Mouse (Mus musculus) central nervous system, embryonic 11.5 days (tissue): ENCODE results near the gene Man2b1. TPM values are rescaled to one million over a fixed set of nuclear protein-coding genes. Genes with fewer than 3 reads are reported as not detected.

Experiments used
- polyA plus RNA-seq: library from polyadenylated mRNA; depleted of rRNA; stranded (reverse); fragments of >200 nt; gene quantifications from 2 replicates; pipeline ENCODE4 v1.2.3, GENCODE M21; 2012; rRNA removed

Man2b1 gene
- polyA plus RNA-seq: 18.3 and 21.6 TPM in 2 replicates

GRCm38 (mm10) chr8:85083108-85083813, at the start of gene Man2b1:
TSS of gene Man2b1 (plus strand) at chr8:85083270.

DNA sequence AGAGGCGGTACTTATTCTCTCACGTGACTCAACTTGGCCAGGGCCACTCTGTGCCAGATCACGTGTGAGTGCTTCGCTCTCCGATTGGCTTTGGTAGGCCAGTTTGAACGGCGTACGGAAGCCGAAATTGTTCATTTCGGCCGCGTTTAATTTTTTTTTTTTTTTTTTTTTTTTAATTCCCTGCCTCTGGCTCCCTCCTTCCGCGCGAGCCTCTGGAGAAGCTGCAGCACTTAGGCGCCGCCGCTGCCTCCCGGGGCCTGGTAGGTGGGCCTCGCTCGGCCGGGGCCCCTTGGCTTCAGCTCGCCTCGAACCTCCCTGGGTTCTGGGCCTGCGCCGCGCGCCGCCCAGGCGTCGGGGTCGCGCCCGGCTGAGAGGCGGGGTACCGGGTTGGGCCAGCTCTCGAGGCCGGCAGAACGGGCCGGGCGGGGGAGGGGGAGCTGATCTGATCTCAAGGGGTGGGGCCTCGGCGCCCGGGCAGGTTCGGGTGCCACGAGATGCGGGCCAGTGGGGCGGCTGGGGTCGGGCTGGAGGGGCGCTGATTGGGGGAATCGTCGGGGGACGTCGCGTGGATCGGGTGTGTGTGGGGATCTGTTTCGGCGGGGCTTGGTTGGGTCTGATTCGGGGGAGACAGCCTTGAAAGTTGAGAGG, 46.2 kb upstream of the Man2b1 start, which contains the start of gene Tnpo2:
Gene Tnpo2, plus strand, starts transcription at position 198 of the 648 bp plus-strand sequence.

GRCm38 (mm10) chr8:85059879-85060616, 23.0 kb upstream of the Man2b1 start, which contains the start of gene Fbxw9:
TSS of gene Fbxw9 (plus strand) at chr8:85060055.

GRCm38 (mm10) chr8:85067982-85068381, 15.1 kb upstream of the Man2b1 start, which contains the start of gene Gm5741:
TSS of gene Gm5741 (minus strand) at chr8:85067982.

GRCm38 (mm10) chr8:85071514-85072281, 11.4 kb upstream of the Man2b1 start, which contains the start of gene Dhps:
TSS of gene Dhps (plus strand) at chr8:85071757.

GRCm38 (mm10) chr8:85080532-85081215, 2.4 kb upstream of the Man2b1 start, which contains the start of gene Wdr83os:
TSS of gene Wdr83os (plus strand) at chr8:85080740.

GRCm38 (mm10) chr8:85081216-85081555, 1.9 kb upstream of the Man2b1 start, which contains the start of gene Wdr83:
TSS of gene Wdr83 (minus strand) at chr8:85081306.

DNA sequence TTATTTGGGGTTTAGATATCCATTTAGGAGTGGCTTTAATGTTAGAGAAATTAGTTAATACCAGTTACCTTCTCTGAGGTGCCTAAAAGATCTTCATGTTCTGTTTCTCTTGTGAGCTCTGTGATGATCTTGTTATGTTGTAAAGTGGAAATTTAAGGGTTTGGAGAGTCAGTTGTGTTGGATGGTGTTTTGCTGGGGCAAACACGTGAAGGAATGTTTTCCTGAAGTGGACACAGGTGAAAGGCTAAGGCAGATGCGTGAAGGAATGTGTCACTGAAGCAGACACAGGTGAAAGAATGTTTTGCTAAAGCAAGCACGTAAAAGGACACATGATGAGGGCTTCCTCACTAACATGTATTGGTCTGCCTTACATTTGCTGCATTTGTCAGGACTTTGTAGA, 39.9 kb downstream of the Man2b1 start, which contains the start of gene Zfp791:
Gene Zfp791, minus strand, starts transcription at position 101 of the 400 bp plus-strand sequence.

Other genes with a start within 250 kb of the Man2b1 start
- gene Rad23a, start 242.6 kb upstream of the Man2b1 start, polyA plus RNA-seq: 65.7 and 76.9 TPM in 2 replicates
- gene Calr, start 236.3 kb upstream of the Man2b1 start, polyA plus RNA-seq: 669 and 1,481 TPM in 2 replicates
- 97.5 and 98.6 TPM in 2 replicates for gene Farsa, start 226.3 kb upstream of the Man2b1 start, polyA plus RNA-seq
- gene Syce2, start 211.2 kb upstream of the Man2b1 start, polyA plus RNA-seq: 38.7 and 41.1 TPM in 2 replicates
- gene Gcdh, start 189.3 kb upstream of the Man2b1 start, polyA plus RNA-seq: 47.6 and 59.7 TPM in 2 replicates
- gene Klf1, start 181.3 kb upstream of the Man2b1 start, polyA plus RNA-seq: 13.0 and 22.9 TPM in 2 replicates
- 8.9 and 10.6 TPM in 2 replicates for gene Dnase2a, start 174.7 kb upstream of the Man2b1 start, polyA plus RNA-seq
- 21.4 and 22.8 TPM in 2 replicates for gene Mast1, start 145.9 kb upstream of the Man2b1 start, polyA plus RNA-seq
- gene Rtbdn, start 136.3 kb upstream of the Man2b1 start, polyA plus RNA-seq: 1.1 TPM in 2 replicates
- gene Gm49661, start 113.8 kb upstream of the Man2b1 start, polyA plus RNA-seq: not detected in 2 replicates
- 836 and 1,138 TPM in 2 replicates for gene Prdx2, start 113.7 kb upstream of the Man2b1 start, polyA plus RNA-seq
- 85.7 and 158 TPM in 2 replicates for gene Rnaseh2a, start 113.5 kb upstream of the Man2b1 start, polyA plus RNA-seq
- 3.7 and 3.8 TPM in 2 replicates for gene Junb, start 104.6 kb upstream of the Man2b1 start, polyA plus RNA-seq
- 12.8 and 15.9 TPM in 2 replicates for gene Hook2, start 92.7 kb upstream of the Man2b1 start, polyA plus RNA-seq
- 0.04 TPM in 1 of 2 replicates, not detected in the other for gene Best2, start 68.7 kb upstream of the Man2b1 start, polyA plus RNA-seq
- gene Asna1, start 58.0 kb upstream of the Man2b1 start, polyA plus RNA-seq: 186 and 196 TPM in 2 replicates
- 185 and 357 TPM in 2 replicates for gene Trir, start 56.4 kb upstream of the Man2b1 start, polyA plus RNA-seq
- 72.4 and 83.1 TPM in 2 replicates for gene Tnpo2, start 46.4 kb upstream of the Man2b1 start, polyA plus RNA-seq
- 40.9 and 42.1 TPM in 2 replicates for gene Fbxw9, start 23.2 kb upstream of the Man2b1 start, polyA plus RNA-seq
- gene Gm5741, start 15.3 kb upstream of the Man2b1 start, polyA plus RNA-seq: 0.71 and 0.82 TPM in 2 replicates
- gene Dhps, start 11.5 kb upstream of the Man2b1 start, polyA plus RNA-seq: 44.7 and 49.4 TPM in 2 replicates
- gene Wdr83os, start 2.5 kb upstream of the Man2b1 start, polyA plus RNA-seq: 85.3 and 89.8 TPM in 2 replicates
- gene Wdr83, start 2.0 kb upstream of the Man2b1 start, polyA plus RNA-seq: 72.7 and 84.7 TPM in 2 replicates
- 1.3 and 2.0 TPM in 2 replicates for gene Zfp791, start 39.8 kb downstream of the Man2b1 start, polyA plus RNA-seq
- not detected in 2 replicates for gene Cks1brt, start 68.7 kb downstream of the Man2b1 start, polyA plus RNA-seq
- gene Olfr371, start 142.7 kb downstream of the Man2b1 start, polyA plus RNA-seq: not detected in 2 replicates
- 112 and 144 TPM in 2 replicates for gene Orc6, start 216.4 kb downstream of the Man2b1 start, polyA plus RNA-seq
- 67.6 and 88.3 TPM in 2 replicates for gene Vps35, start 216.5 kb downstream of the Man2b1 start, polyA plus RNA-seq